Mouse (Mus musculus): ENCODE measurements at regions not wholly inside any gene's neighbourhood (a gene's known extent, or its start where the extent isn't known, plus 50 kb on each side); places are given as distances from the start of the nearest gene placed in this dataset.

DNA sequence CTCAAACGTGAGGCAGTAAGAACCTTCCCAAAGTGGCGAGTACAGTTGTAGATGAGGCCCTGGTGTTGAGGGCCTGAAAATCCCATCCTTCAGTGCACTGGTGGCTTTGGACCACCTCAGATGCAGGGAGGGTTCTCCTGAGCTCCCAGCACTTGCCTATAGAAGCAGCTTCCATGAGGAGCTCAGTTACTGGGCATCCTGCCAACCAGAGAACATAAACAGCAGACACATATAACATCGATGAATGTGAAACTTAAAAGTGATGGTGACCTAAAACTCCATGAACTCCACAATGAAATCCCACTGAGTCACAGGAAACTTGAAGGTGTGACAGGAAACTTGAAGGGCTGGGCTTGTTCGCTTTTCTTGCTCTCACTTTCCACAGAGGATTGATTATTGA is 109.1 kb downstream of the Tas2r134 start:
- TF ChIP-seq CTCF (IDR thresholded peaks at IDR 0.05; ENCODE audit: extremely low read depth, insufficient read depth, insufficient read length, insufficient replicate concordance) = no peak
- TF ChIP-seq POLR2A (IDR thresholded peaks at IDR 0.05; ENCODE audit: low read depth, low read length) = no peak
